Mouse (Mus musculus): ENCODE measurements around the gene Dlg5. TPM values are rescaled to one million over a fixed set of nuclear protein-coding genes. Genes with fewer than 3 reads are reported as not detected.

Gene Dlg5
- 9.8 and 12.8 TPM in 2 replicates for polyA plus RNA-seq (2014; fragmentation: Nextera tagmentation; extraction: Ambion mirVana)

GRCm38 (mm10) chr14:24245177-24246081 is at the start of gene Dlg5:
TSS of gene Dlg5 (minus strand) at chr14:24245920.
- H3K9me3 ChIP-seq (ENCODE audit: control insufficient read depth, low read length) = no peaks in the 10 kb centered on the region
- H3K4me2 ChIP-seq (ENCODE audit: low read length) = peak within 1 kb of the TSS; percentile 98
- peak; percentile 74 for ATAC-seq (ENCODE audit: insufficient number of reproducible peaks, insufficient read depth, low FRiP score, low read depth)
- peak within 1 kb of the TSS; percentile 93 for H3K9ac ChIP-seq (ENCODE audit: low read length)
- H3K36me3 ChIP-seq (ENCODE audit: control insufficient read depth, insufficient read depth, low read length) = peaks cover 13% of the 10 kb centered on the region; the same call in 1 of the 2 replicates
- H3K27me3 ChIP-seq (ENCODE audit: control insufficient read depth, insufficient read depth, low read length) = no peaks in the 10 kb centered on the region
- peaks cover 5 to 6% of the 10 kb centered on the region in 2 experiments; a peak in 3 of 4 replicates for H3K4me1 ChIP-seq (ENCODE audit: control insufficient read depth in 2 of 2, insufficient read depth in 2 of 2, low read length in 2 of 2)
- H3K4me3 ChIP-seq (ENCODE audit: control insufficient read depth in 1 of 2, insufficient read depth in 1 of 2, low read depth in 1 of 2, low read length in 2 of 2) = peak within 1 kb of the TSS; percentile 61 to 89
- 2% methylated on average over 78 of the region's 98 CpGs for WGBS
- H3K27ac ChIP-seq (replicated peaks in 1 of 2; ENCODE audit: control insufficient read depth in 1 of 2, insufficient read depth in 1 of 2, low read depth in 2 of 2, low read length in 2 of 2) = peak within 1 kb of the TSS; percentile 71 to 93

GRCm38 (mm10) chr14:24293631-24294030 is 47.9 kb upstream of the Dlg5 start:
- Histone ChIP-seq H3K9me3 (ENCODE audit: control insufficient read depth, low read length) (no peaks in the 10 kb centered on the region), H3K9ac (ENCODE audit: low read length) (no peak overlapping the region), H3K4me2 (ENCODE audit: low read length) (no peak overlapping the region), H3K4me1 (ENCODE audit: control insufficient read depth in 2 of 2, insufficient read depth in 2 of 2, low read length in 2 of 2) (peaks cover 0 to 3% of the 10 kb centered on the region in 2 experiments; a peak in 1 of 4 replicates), H3K4me3 (ENCODE audit: control insufficient read depth in 1 of 2, insufficient read depth in 1 of 2, low read depth in 1 of 2, low read length in 2 of 2) (no peak overlapping the region), H3K36me3 (ENCODE audit: control insufficient read depth, insufficient read depth, low read length) (no peaks in the 10 kb centered on the region), H3K27ac (replicated peaks in 1 of 2; ENCODE audit: control insufficient read depth in 1 of 2, insufficient read depth in 1 of 2, low read depth in 2 of 2, low read length in 2 of 2) (no peak overlapping the region), H3K27me3 (ENCODE audit: control insufficient read depth, insufficient read depth, low read length) (no peaks in the 10 kb centered on the region)
- no peak for ATAC-seq (ENCODE audit: insufficient number of reproducible peaks, insufficient read depth, low FRiP score, low read depth)
- WGBS = 44% methylated on average over 5 of the region's 5 CpGs

- Histone ChIP-seq H3K9ac (ENCODE audit: low read length) (no peak within 1 kb of the TSS), H3K9me3 (ENCODE audit: control insufficient read depth, low read length) (no peaks in the 10 kb centered on the region), H3K4me2 (ENCODE audit: low read length) (no peak within 1 kb of the TSS), H3K4me3 (ENCODE audit: control insufficient read depth in 1 of 2, insufficient read depth in 1 of 2, low read depth in 1 of 2, low read length in 2 of 2) (no peak within 1 kb of the TSS), H3K4me1 (ENCODE audit: control insufficient read depth in 2 of 2, insufficient read depth in 2 of 2, low read length in 2 of 2) (peaks cover 0 to 3% of the 10 kb centered on the region in 2 experiments; a peak in 1 of 4 replicates), H3K36me3 (ENCODE audit: control insufficient read depth, insufficient read depth, low read length) (no peaks in the 10 kb centered on the region), H3K27me3 (ENCODE audit: control insufficient read depth, insufficient read depth, low read length) (no peaks in the 10 kb centered on the region), H3K27ac (replicated peaks in 1 of 2; ENCODE audit: control insufficient read depth in 1 of 2, insufficient read depth in 1 of 2, low read depth in 2 of 2, low read length in 2 of 2) (no peak within 1 kb of the TSS)
- no peak for ATAC-seq (ENCODE audit: insufficient number of reproducible peaks, insufficient read depth, low FRiP score, low read depth)
- WGBS = 41% methylated on average over 3 of the region's 3 CpGs
Observed at GRCm38 (mm10) chr14:24292914-24293313, 47.2 kb upstream of the Dlg5 start, which contains the start of gene E330034G19Rik. TSS of gene E330034G19Rik (plus strand) at chr14:24293214.

GRCm38 (mm10) chr14:24290726-24291125 is 45.0 kb upstream of the Dlg5 start:
- no peaks in the 10 kb centered on the region for H3K36me3 ChIP-seq (ENCODE audit: control insufficient read depth, insufficient read depth, low read length)
- no peak overlapping the region for H3K9ac ChIP-seq (ENCODE audit: low read length)
- H3K4me2 ChIP-seq (ENCODE audit: low read length) = no peak overlapping the region
- no peak overlapping the region for H3K4me3 ChIP-seq (ENCODE audit: control insufficient read depth in 1 of 2, insufficient read depth in 1 of 2, low read depth in 1 of 2, low read length in 2 of 2)
- H3K9me3 ChIP-seq (ENCODE audit: control insufficient read depth, low read length) = no peaks in the 10 kb centered on the region
- no peaks in the 10 kb centered on the region for H3K27me3 ChIP-seq (ENCODE audit: control insufficient read depth, insufficient read depth, low read length)
- no peak overlapping the region for H3K27ac ChIP-seq (replicated peaks in 1 of 2; ENCODE audit: control insufficient read depth in 1 of 2, insufficient read depth in 1 of 2, low read depth in 2 of 2, low read length in 2 of 2)
- peaks cover 0 to 3% of the 10 kb centered on the region in 2 experiments; a peak in 1 of 4 replicates for H3K4me1 ChIP-seq (ENCODE audit: control insufficient read depth in 2 of 2, insufficient read depth in 2 of 2, low read length in 2 of 2)
- no peak for ATAC-seq (ENCODE audit: insufficient number of reproducible peaks, insufficient read depth, low FRiP score, low read depth)

GRCm38 (mm10) chr14:24286136-24286535 is 40.4 kb upstream of the Dlg5 start:
- Histone ChIP-seq H3K36me3 (ENCODE audit: control insufficient read depth, insufficient read depth, low read length) (no peaks in the 10 kb centered on the region), H3K4me1 (ENCODE audit: control insufficient read depth in 2 of 2, insufficient read depth in 2 of 2, low read length in 2 of 2) (no peaks in the 10 kb centered on the region; a peak in 1 of 4 replicates), H3K27me3 (ENCODE audit: control insufficient read depth, insufficient read depth, low read length) (no peaks in the 10 kb centered on the region), H3K4me3 (ENCODE audit: control insufficient read depth in 1 of 2, insufficient read depth in 1 of 2, low read depth in 1 of 2, low read length in 2 of 2) (no peak overlapping the region), H3K4me2 (ENCODE audit: low read length) (no peak overlapping the region), H3K27ac (replicated peaks in 1 of 2; ENCODE audit: control insufficient read depth in 1 of 2, insufficient read depth in 1 of 2, low read depth in 2 of 2, low read length in 2 of 2) (no peak overlapping the region), H3K9ac (ENCODE audit: low read length) (no peak overlapping the region), H3K9me3 (ENCODE audit: control insufficient read depth, low read length) (no peaks in the 10 kb centered on the region)
- 16% methylated on average over 4 of the region's 4 CpGs for WGBS
- no peak for ATAC-seq (ENCODE audit: insufficient number of reproducible peaks, insufficient read depth, low FRiP score, low read depth)

- no peaks in the 10 kb centered on the region for H3K27me3 ChIP-seq (ENCODE audit: control insufficient read depth, insufficient read depth, low read length)
- H3K9me3 ChIP-seq (ENCODE audit: control insufficient read depth, low read length) = no peaks in the 10 kb centered on the region
- H3K36me3 ChIP-seq (ENCODE audit: control insufficient read depth, insufficient read depth, low read length) = no peaks in the 10 kb centered on the region
- H3K4me1 ChIP-seq (ENCODE audit: control insufficient read depth in 2 of 2, insufficient read depth in 2 of 2, low read length in 2 of 2) = no peaks in the 10 kb centered on the region; a peak in 1 of 4 replicates
- H3K27ac ChIP-seq (replicated peaks in 1 of 2; ENCODE audit: control insufficient read depth in 1 of 2, insufficient read depth in 1 of 2, low read depth in 2 of 2, low read length in 2 of 2) = no peak overlapping the region
- H3K4me3 ChIP-seq (ENCODE audit: control insufficient read depth in 1 of 2, insufficient read depth in 1 of 2, low read depth in 1 of 2, low read length in 2 of 2) = no peak overlapping the region
- H3K4me2 ChIP-seq (ENCODE audit: low read length) = no peak overlapping the region
- H3K9ac ChIP-seq (ENCODE audit: low read length) = no peak overlapping the region
- no peak for ATAC-seq (ENCODE audit: insufficient number of reproducible peaks, insufficient read depth, low FRiP score, low read depth)
- WGBS = 67% methylated on average over 3 of the region's 3 CpGs
Observed at GRCm38 (mm10) chr14:24282276-24282675, 36.6 kb upstream of the Dlg5 start.

GRCm38 (mm10) chr14:24281278-24281677 is 35.6 kb upstream of the Dlg5 start:
- no peaks in the 10 kb centered on the region; a peak in 1 of 4 replicates for H3K4me1 ChIP-seq (ENCODE audit: control insufficient read depth in 2 of 2, insufficient read depth in 2 of 2, low read length in 2 of 2)
- no peaks in the 10 kb centered on the region for H3K9me3 ChIP-seq (ENCODE audit: control insufficient read depth, low read length)
- no peak for ATAC-seq (ENCODE audit: insufficient number of reproducible peaks, insufficient read depth, low FRiP score, low read depth)
- H3K27ac ChIP-seq (replicated peaks in 1 of 2; ENCODE audit: control insufficient read depth in 1 of 2, insufficient read depth in 1 of 2, low read depth in 2 of 2, low read length in 2 of 2) = no peak overlapping the region
- no peak overlapping the region for H3K9ac ChIP-seq (ENCODE audit: low read length)
- WGBS = 60% methylated on average over 4 of the region's 4 CpGs
- no peaks in the 10 kb centered on the region for H3K27me3 ChIP-seq (ENCODE audit: control insufficient read depth, insufficient read depth, low read length)
- no peak overlapping the region for H3K4me3 ChIP-seq (ENCODE audit: control insufficient read depth in 1 of 2, insufficient read depth in 1 of 2, low read depth in 1 of 2, low read length in 2 of 2)
- no peak overlapping the region for H3K4me2 ChIP-seq (ENCODE audit: low read length)
- no peaks in the 10 kb centered on the region for H3K36me3 ChIP-seq (ENCODE audit: control insufficient read depth, insufficient read depth, low read length)

Measured in heart, embryonic 14.5 days (tissue).